Mouse (Mus musculus) neural tube, embryonic 12.5 days (tissue): Measurements from ENCODE around the gene Cdkn2aipnl. TPM values are rescaled to one million over a fixed set of nuclear protein-coding genes. Genes with fewer than 3 reads are reported as not detected.

ENCODE experiments used
- polyA plus RNA-seq: library from polyadenylated mRNA; unstranded; fragments of >200 nt; fragmentation: Nextera tagmentation; extraction: Ambion mirVana; gene quantifications from 2 replicates; pipeline ENCODE4 v1.2.1, GENCODE M21; 2016

Gene Cdkn2aipnl
- polyA plus RNA-seq, 1 experiment from 2014 or later: 111 TPM

Other genes starting within 250 kb of the Cdkn2aipnl start
- 14.5 and 15.9 TPM in 2 replicates for gene Sec24a, start 204.0 kb upstream of the Cdkn2aipnl start, polyA plus RNA-seq
- 144 and 146 TPM in 2 replicates for gene Sar1b, start 204.0 kb upstream of the Cdkn2aipnl start, polyA plus RNA-seq
- gene Jade2, start 110.0 kb upstream of the Cdkn2aipnl start, polyA plus RNA-seq: 0.23 and 0.32 TPM in 2 replicates
- gene Ube2b, start 33.1 kb downstream of the Cdkn2aipnl start, polyA plus RNA-seq: 254 and 259 TPM in 2 replicates
- 19.5 and 19.6 TPM in 2 replicates for gene Cdkl3, start 36.6 kb downstream of the Cdkn2aipnl start, polyA plus RNA-seq
- 132 and 143 TPM in 2 replicates for gene Ppp2ca, start 131.0 kb downstream of the Cdkn2aipnl start, polyA plus RNA-seq
- not detected in 2 replicates for gene Olfr1373, start 177.9 kb downstream of the Cdkn2aipnl start, polyA plus RNA-seq
- not detected in 2 replicates for gene Olfr1371, start 246.3 kb downstream of the Cdkn2aipnl start, polyA plus RNA-seq